Mouse (Mus musculus): Measurements from ENCODE around the gene Thrb. TPM values are rescaled to one million over a fixed set of nuclear protein-coding genes. Genes with fewer than 3 reads are reported as not detected.

Gene Thrb
- 1 to 10 TPM in 1 of 2 experiments, under 1 TPM in 1; 0.79 to 1.1 TPM for polyA plus RNA-seq (2017; shearing (Covaris generic))

DNA sequence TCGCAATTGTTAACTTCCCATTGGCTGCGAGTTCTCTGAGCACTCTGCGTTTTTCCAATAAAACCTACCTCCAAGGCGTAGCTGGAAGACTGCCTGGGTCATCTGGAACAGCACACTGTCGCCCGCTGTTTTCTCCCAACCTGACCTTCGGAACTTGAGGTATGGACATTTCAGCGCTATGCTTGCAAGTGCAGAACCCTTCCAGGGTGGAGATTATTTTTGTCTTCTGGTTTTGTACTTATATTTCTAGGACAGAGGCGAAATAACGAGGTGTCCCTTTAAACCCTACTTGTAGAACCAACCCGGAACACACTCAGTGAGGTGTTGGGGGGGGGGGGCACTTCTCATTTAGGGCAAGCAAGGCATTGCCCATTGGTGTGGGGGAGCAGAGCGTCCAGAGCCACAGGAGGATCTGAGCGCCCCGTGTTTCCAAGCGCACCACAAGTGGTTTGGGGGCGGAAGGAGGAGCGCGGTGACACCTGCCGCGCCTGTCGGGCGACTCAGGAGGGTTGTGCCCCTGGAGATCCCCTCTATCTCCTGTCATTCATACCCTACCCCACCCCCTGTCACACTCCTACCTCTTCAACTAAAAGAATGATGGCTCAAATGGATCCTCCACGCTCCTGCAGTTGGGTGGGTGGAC lies at the start of gene Thrb:
Thrb (plus strand) TSS at position 576 of the 643 bp plus-strand sequence.

Measured in activated CD4-positive, CD25-positive, alpha-beta regulatory T cell (primary cell).